Mouse (Mus musculus) limb, embryonic 12.5 days (tissue): ENCODE results near the gene Gm42957. TPM values are rescaled to one million over a fixed set of nuclear protein-coding genes. Genes with fewer than 3 reads are reported as not detected.
"Not testable (repeated sequence)": the region's sequence is repeated elsewhere in the genome, so short reads cannot be mapped to it uniquely, and the experiment has no call there.

ENCODE experiments used
- ATAC-seq: fragments of 200-750 bp; cut with Nextera tagmentation; 2 replicates; pipeline ENCODE4 v1.8.0; 2017; ENCODE audit warnings: low read depth, moderate TSS enrichment; ENCODE audit not compliant: insufficient number of reproducible peaks, insufficient read depth, low FRiP score, low TSS enrichment
- H3K27ac ChIP-seq: fragments of 300-500 bp; sonication (generic); 2 replicates; pipeline ENCODE4 v1.5.1; 2016; ENCODE audit warnings: mild to moderate bottlenecking, moderate library complexity
- H3K27me3 ChIP-seq: fragments of 300-500 bp; sonication (generic); 2 replicates; pipeline ENCODE4 v1.6.1; 2016; ENCODE audit warnings: mild to moderate bottlenecking, moderate library complexity
- H3K36me3 ChIP-seq: fragments of 300-500 bp; sonication (generic); 2 replicates; pipeline ENCODE4 v1.6.1; 2016; ENCODE audit warnings: mild to moderate bottlenecking, moderate library complexity
- H3K4me1 ChIP-seq: fragments of 300-500 bp; sonication (generic); replicated peaks from 2 replicates; pipeline ENCODE4 v1.6.1; 2016
- H3K4me2 ChIP-seq: fragments of 300-500 bp; sonication (generic); 2 replicates; pipeline ENCODE4 v1.6.1; 2016; ENCODE audit warnings: mild to moderate bottlenecking, moderate library complexity
- H3K4me3 ChIP-seq: fragments of 300-500 bp; sonication (generic); replicated peaks from 2 replicates; pipeline ENCODE4 v1.5.1; 2016; ENCODE audit warnings: mild to moderate bottlenecking
- H3K9ac ChIP-seq: fragments of 300-500 bp; sonication (generic); replicated peaks from 2 replicates; pipeline ENCODE4 v1.6.1; 2016; ENCODE audit warnings: mild to moderate bottlenecking, moderate library complexity
- H3K9me3 ChIP-seq: fragments of 300-500 bp; sonication (generic); 2 replicates; pipeline ENCODE4 v1.6.1; 2016; ENCODE audit warnings: mild to moderate bottlenecking, moderate library complexity
- WGBS: fragments of 180-500 bp; shearing (Covaris S2); methylation state at CpG from one replicate; pipeline ENCODE4 v1.1.7; 2016; 5-methylcytosine and 5-hydroxymethylcytosine counted together
- polyA plus RNA-seq: library from polyadenylated mRNA; unstranded; fragments of >200 nt; fragmentation: Nextera tagmentation; extraction: Ambion mirVana; gene quantifications from 2 replicates; pipeline ENCODE4 v1.2.1, GENCODE M21; 2016

Gene Gm42957
- polyA plus RNA-seq, 1 experiment from 2014 or later = 0.06 TPM

GRCm38 (mm10) chr3:96599069-96599393 lies 36.2 kb upstream of the Gm42957 start:
- peaks cover 39% of the 10 kb centered on the region for H3K27me3 ChIP-seq
- no peak for ATAC-seq
- no peak overlapping the region for H3K27ac ChIP-seq
- no peaks in the 10 kb centered on the region for H3K36me3 ChIP-seq
- H3K9ac ChIP-seq = no peak overlapping the region
- H3K4me2 ChIP-seq = peak overlapping the region; percentile 99
- WGBS = 47% methylated on average over 8 of the region's 8 CpGs
- peaks cover 59% of the 10 kb centered on the region for H3K4me1 ChIP-seq
- no peaks in the 10 kb centered on the region for H3K9me3 ChIP-seq
- peak overlapping the region; percentile 53 for H3K4me3 ChIP-seq

DNA sequence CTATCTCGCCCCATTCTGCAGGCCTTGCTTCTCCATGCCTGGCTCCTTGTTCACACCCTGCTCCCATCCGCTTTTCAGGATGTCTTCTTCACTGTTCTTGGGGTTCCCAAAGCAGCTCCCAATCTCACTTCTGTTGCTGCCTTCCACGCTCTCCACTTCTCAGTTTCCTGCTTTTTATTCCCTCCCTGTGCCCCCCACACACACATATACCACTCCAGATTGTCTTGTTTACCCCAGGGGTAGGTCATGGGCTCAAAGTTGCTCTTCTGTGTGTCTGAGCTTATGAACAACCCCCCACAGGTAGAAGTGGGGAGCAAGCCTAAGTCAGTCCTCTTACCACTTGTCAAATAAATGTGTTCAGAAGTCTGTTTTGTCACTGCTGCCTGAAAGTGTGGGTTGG lies 35.9 kb upstream of the Gm42957 start:
- no peak overlapping the region for H3K9ac ChIP-seq
- no peak for ATAC-seq
- H3K9me3 ChIP-seq = no peaks in the 10 kb centered on the region
- H3K36me3 ChIP-seq = 0 out of 2 replicates have a peak, but pooled peaks cover 2% of the 10 kb centered on the region
- 73% methylated on average over 3 of the region's 3 CpGs for WGBS
- no peak overlapping the region; the same call in 1 of the 2 replicates for H3K4me3 ChIP-seq
- peaks cover 59% of the 10 kb centered on the region for H3K4me1 ChIP-seq
- peak overlapping the region; percentile 99; the same call in 1 of the 2 replicates for H3K4me2 ChIP-seq
- H3K27me3 ChIP-seq = peaks cover 39% of the 10 kb centered on the region
- no peak overlapping the region for H3K27ac ChIP-seq

GRCm38 (mm10) chr3:96600639-96601250 lies 34.5 kb upstream of the Gm42957 start, which contains the start of gene Lix1l:
Gene Lix1l (plus strand): TSS chr3:96601149.
- Histone ChIP-seq H3K4me3 (peak within 1 kb of the TSS; percentile 87), H3K27me3 (peaks cover 28% of the 10 kb centered on the region), H3K27ac (peak within 1 kb of the TSS; percentile 94), H3K36me3 (peaks cover 10% of the 10 kb centered on the region; the same call in 1 of the 2 replicates), H3K4me2 (peak within 1 kb of the TSS; percentile 78), H3K4me1 (peaks cover 55% of the 10 kb centered on the region), H3K9ac (peak within 1 kb of the TSS; percentile 96), H3K9me3 (no peaks in the 10 kb centered on the region)
- 2% methylated on average over 27 of the region's 27 CpGs for WGBS
- ATAC-seq = peak; percentile 94

- WGBS = 1% methylated on average over 33 of the region's 40 CpGs
- peak; percentile 49 for ATAC-seq
- peaks cover 10% of the 10 kb centered on the region; the same call in 1 of the 2 replicates for H3K36me3 ChIP-seq
- peak overlapping the region; percentile 94 for H3K27ac ChIP-seq
- peaks cover 22% of the 10 kb centered on the region for H3K27me3 ChIP-seq
- H3K4me3 ChIP-seq = peak overlapping the region; percentile 87
- peak overlapping the region; percentile 96 for H3K9ac ChIP-seq
- H3K4me1 ChIP-seq = peaks cover 49% of the 10 kb centered on the region
- H3K9me3 ChIP-seq = no peaks in the 10 kb centered on the region
- peak overlapping the region; percentile 78 for H3K4me2 ChIP-seq
These were observed 34.0 kb upstream of the Gm42957 start for GRCm38 (mm10) chr3:96601251-96601787.

DNA sequence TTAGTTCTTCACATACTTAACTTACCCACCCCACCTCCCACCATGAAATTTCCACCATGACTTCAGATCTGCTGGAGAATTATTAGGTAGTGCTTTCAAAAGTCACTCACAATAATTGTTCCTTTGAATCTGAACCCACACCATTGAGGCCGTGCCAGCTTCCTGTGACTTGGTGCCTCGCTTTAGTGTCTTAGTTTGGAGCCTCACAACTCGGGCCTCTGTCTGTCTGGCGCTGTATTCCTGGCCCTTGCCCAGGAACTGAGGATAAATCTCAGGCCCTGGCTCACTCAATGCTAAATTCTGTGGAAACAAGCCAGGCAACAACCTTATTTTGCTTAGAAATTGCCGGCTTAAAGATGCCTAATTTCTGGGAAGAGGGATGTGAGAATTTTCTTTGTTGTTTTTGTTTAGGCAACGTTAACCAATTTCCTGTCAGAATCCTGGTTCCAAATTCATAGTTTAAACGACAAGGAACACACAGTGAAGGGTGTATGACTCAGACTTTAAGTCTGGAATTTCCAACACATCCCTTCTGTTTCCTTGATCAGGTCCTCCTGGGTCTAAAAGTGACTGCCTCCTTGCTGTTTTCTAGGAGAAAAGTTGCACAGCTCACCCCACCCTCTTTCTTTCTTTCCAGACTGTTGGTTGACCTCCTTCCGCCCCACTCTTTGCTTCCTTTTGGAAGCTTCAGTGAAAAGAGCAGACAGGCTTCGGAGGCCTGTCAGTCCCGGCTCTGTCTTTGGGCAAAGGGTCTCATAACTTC lies 33.2 kb upstream of the Gm42957 start:
- peaks cover 41% of the 10 kb centered on the region for H3K4me1 ChIP-seq
- peak overlapping the region; percentile 87 for H3K4me3 ChIP-seq
- H3K9ac ChIP-seq = peak overlapping the region; percentile 96
- peak overlapping the region; percentile 94 for H3K27ac ChIP-seq
- peaks cover 10% of the 10 kb centered on the region; the same call in 1 of the 2 replicates for H3K36me3 ChIP-seq
- peaks cover 14% of the 10 kb centered on the region for H3K27me3 ChIP-seq
- no peaks in the 10 kb centered on the region for H3K9me3 ChIP-seq
- no peak for ATAC-seq
- WGBS = 38% methylated on average over 10 of the region's 10 CpGs
- peak overlapping the region; percentile 78 for H3K4me2 ChIP-seq

DNA sequence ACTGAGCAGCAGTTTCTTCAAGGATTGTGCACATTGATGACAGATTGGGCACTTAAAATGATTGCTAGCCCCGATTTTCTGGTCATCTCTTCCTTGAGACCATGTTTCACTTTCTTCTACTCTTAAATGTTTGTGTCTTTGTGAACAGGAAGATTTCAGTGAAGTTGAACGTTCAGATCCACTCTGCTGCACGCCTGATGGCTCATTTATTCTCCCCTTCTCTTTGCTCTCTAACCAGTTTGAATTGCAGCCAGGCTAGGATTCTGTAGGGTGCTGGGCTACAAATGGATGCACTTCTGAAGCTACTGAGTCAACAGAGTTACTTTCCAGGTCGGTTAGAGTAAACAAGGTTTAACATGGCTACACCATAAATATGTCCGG lies 32.6 kb upstream of the Gm42957 start:
- H3K9ac ChIP-seq = peak overlapping the region; percentile 96
- 34% methylated on average over 5 of the region's 5 CpGs for whole genome bisulfite sequencing
- peak overlapping the region; percentile 87 for H3K4me3 ChIP-seq
- peaks cover 10% of the 10 kb centered on the region; the same call in 1 of the 2 replicates for H3K36me3 ChIP-seq
- H3K27ac ChIP-seq = peak overlapping the region; percentile 94
- ATAC-seq = no peak
- no peaks in the 10 kb centered on the region for H3K9me3 ChIP-seq
- peak overlapping the region; percentile 78 for H3K4me2 ChIP-seq
- H3K27me3 ChIP-seq = peaks cover 12% of the 10 kb centered on the region
- peaks cover 35% of the 10 kb centered on the region for H3K4me1 ChIP-seq

DNA sequence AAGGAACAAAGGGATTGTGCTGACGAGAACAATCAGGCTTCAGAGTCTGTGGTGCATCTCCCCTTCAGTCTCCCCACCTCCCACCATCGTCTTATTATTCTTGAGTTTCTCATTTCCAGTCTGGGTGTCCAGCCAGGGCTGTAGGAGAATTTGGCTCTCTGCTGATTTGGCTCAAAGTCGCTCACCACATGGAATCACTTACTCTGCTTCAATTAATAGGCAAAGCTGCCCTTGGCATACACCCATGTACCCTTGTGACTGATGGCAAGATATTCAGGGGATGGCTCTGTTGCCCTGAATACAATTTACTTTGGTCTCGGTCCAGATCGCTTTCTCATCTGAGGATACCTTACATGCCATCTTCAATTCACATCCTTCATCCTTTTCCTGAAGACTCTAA lies 32.0 kb upstream of the Gm42957 start:
- H3K4me2 ChIP-seq = peak overlapping the region; percentile 78
- peaks cover 33% of the 10 kb centered on the region for H3K4me1 ChIP-seq
- peaks cover 12% of the 10 kb centered on the region for H3K27me3 ChIP-seq
- H3K9ac ChIP-seq = peak overlapping the region; percentile 96
- H3K4me3 ChIP-seq = peak overlapping the region; percentile 87
- no peak for ATAC-seq
- no peak overlapping the region for H3K27ac ChIP-seq
- no peaks in the 10 kb centered on the region for H3K9me3 ChIP-seq
- WGBS = 63% methylated on average over 5 of the region's 5 CpGs
- H3K36me3 ChIP-seq = peaks cover 10% of the 10 kb centered on the region; the same call in 1 of the 2 replicates

GRCm38 (mm10) chr3:96606007-96606406 lies 29.3 kb upstream of the Gm42957 start:
- not testable (repeated sequence) for ATAC-seq, H3K4me3 ChIP-seq, H3K27me3 ChIP-seq, H3K36me3 ChIP-seq, H3K9me3 ChIP-seq, H3K9ac ChIP-seq, H3K27ac ChIP-seq, H3K4me2 ChIP-seq
- 86% methylated on average over 4 of the region's 4 CpGs for WGBS
- H3K4me1 ChIP-seq = peaks cover 22% of the 10 kb centered on the region

GRCm38 (mm10) chr3:96606618-96607017 lies 28.7 kb upstream of the Gm42957 start:
- Histone ChIP-seq H3K4me3 (no peak overlapping the region), H3K4me2 (no peak overlapping the region), H3K36me3 (peaks cover 13% of the 10 kb centered on the region; the same call in 1 of the 2 replicates), H3K9ac (no peak overlapping the region), H3K9me3 (no peaks in the 10 kb centered on the region), H3K27ac (no peak overlapping the region), H3K4me1 (peaks cover 22% of the 10 kb centered on the region), H3K27me3 (no peaks in the 10 kb centered on the region)
- no peak for ATAC-seq
- 90% methylated on average over 4 of the region's 4 CpGs for WGBS

GRCm38 (mm10) chr3:96617941-96618340 lies 17.3 kb upstream of the Gm42957 start:
- Histone ChIP-seq H3K4me3 (no peak overlapping the region), H3K9me3 (no peaks in the 10 kb centered on the region), H3K27ac (no peak overlapping the region), H3K36me3 (peaks cover 74% of the 10 kb centered on the region), H3K9ac (no peak overlapping the region), H3K27me3 (no peaks in the 10 kb centered on the region), H3K4me1 (no peaks in the 10 kb centered on the region), H3K4me2 (no peak overlapping the region)
- no peak for ATAC-seq
- 90% methylated on average over 3 of the region's 3 CpGs for WGBS

GRCm38 (mm10) chr3:96623201-96623600 lies 12.1 kb upstream of the Gm42957 start:
- Histone ChIP-seq H3K27ac (no peak overlapping the region), H3K9ac (no peak overlapping the region), H3K4me1 (no peaks in the 10 kb centered on the region), H3K27me3 (no peaks in the 10 kb centered on the region), H3K36me3 (peaks cover 74% of the 10 kb centered on the region), H3K9me3 (no peaks in the 10 kb centered on the region), H3K4me3 (no peak overlapping the region), H3K4me2 (no peak overlapping the region)
- 91% methylated on average over 4 of the region's 4 CpGs for WGBS
- ATAC-seq = no peak
